Mouse (Mus musculus): ENCODE data around the gene Schip1.

DNA sequence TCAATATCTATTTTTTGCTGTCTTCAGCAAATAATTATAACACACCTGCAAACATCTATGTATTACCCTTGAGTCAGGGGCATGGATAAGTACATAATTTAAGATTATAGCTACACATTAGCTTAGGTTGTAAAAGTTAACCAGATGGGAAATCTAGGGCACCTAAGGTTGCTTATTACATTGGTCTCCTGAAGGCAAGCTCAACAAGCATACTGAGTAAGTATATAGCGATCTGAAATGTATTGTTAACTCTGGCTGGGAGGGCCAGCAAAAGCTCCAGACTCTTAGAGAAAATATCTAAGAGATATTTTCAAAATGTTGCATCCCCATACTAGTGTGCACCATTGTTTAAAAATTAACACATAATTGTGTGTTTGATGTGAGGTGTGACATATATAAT is 603.2 kb downstream of the Schip1 start:
- no peak for TF ChIP-seq GATA1 (IDR thresholded peaks at IDR 0.05; ENCODE audit: low read length)
- TF ChIP-seq TAL1 (IDR thresholded peaks at IDR 0.05; ENCODE audit: low read length) = no peak
